Mouse (Mus musculus): ENCODE measurements around the gene Gm28042. TPM values are rescaled to one million over a fixed set of nuclear protein-coding genes. Genes with fewer than 3 reads are reported as not detected.

The Gm28042 gene
- 2.5 and 2.9 TPM in 2 replicates for polyA plus RNA-seq (2014; fragmentation: Nextera tagmentation; extraction: Ambion mirVana)

- 7% methylated on average over 33 of the region's 50 CpGs for WGBS
- Histone ChIP-seq H3K9ac (ENCODE audit: low read depth, low read length) (peak within 1 kb of the TSS; percentile 87), H3K4me3 (ENCODE audit: low read depth, low read length) (peak within 1 kb of the TSS; percentile 76), H3K9me3 (ENCODE audit: control insufficient read depth, low read length) (no peaks in the 10 kb centered on the region), H3K27me3 (replicated peaks; ENCODE audit: control insufficient read depth, insufficient read depth, low read length) (no peaks in the 10 kb centered on the region), H3K4me2 (ENCODE audit: low read depth, low read length) (peak within 1 kb of the TSS; percentile 65), H3K27ac (replicated peaks; ENCODE audit: low read depth, low read length) (peak within 1 kb of the TSS; percentile 92), H3K36me3 (ENCODE audit: control insufficient read depth, insufficient read depth, low read length) (peaks cover 61% of the 10 kb centered on the region), H3K4me1 (ENCODE audit: control insufficient read depth, insufficient read depth, low read length) (peaks cover 13% of the 10 kb centered on the region)
- DNase-seq (ENCODE audit: low spot score) (peak; percentile 95), ATAC-seq (ENCODE audit: low read depth) (peak; percentile 92)
These were observed at the start of gene Gm28042, which contains the start of gene Jmjd7 for GRCm38 (mm10) chr2:120026984-120027949. Gene Gm28042 (plus strand): TSS chr2:120027493. Gene Jmjd7 (plus strand): TSS chr2:120027483.

- Histone ChIP-seq H3K4me2 (ENCODE audit: low read depth, low read length) (no peak overlapping the region), H3K9ac (ENCODE audit: low read depth, low read length) (no peak overlapping the region), H3K36me3 (ENCODE audit: control insufficient read depth, insufficient read depth, low read length) (peaks cover 5% of the 10 kb centered on the region; the same call in 1 of the 2 replicates), H3K9me3 (ENCODE audit: control insufficient read depth, low read length) (no peaks in the 10 kb centered on the region), H3K4me1 (ENCODE audit: control insufficient read depth, insufficient read depth, low read length) (no peaks in the 10 kb centered on the region), H3K4me3 (ENCODE audit: low read depth, low read length) (no peak overlapping the region), H3K27me3 (replicated peaks; ENCODE audit: control insufficient read depth, insufficient read depth, low read length) (no peaks in the 10 kb centered on the region), H3K27ac (replicated peaks; ENCODE audit: low read depth, low read length) (no peak overlapping the region)
- 83% methylated on average over 7 of the region's 7 CpGs for WGBS
- DNase-seq (ENCODE audit: low spot score) (no peak), ATAC-seq (ENCODE audit: low read depth) (no peak)
These were observed 46.8 kb upstream of the Gm28042 start for GRCm38 (mm10) chr2:119980343-119980986.

GRCm38 (mm10) chr2:119981631-119982030 is 45.7 kb upstream of the Gm28042 start:
- Histone ChIP-seq H3K27me3 (replicated peaks; ENCODE audit: control insufficient read depth, insufficient read depth, low read length) (no peaks in the 10 kb centered on the region), H3K4me2 (ENCODE audit: low read depth, low read length) (no peak overlapping the region), H3K4me1 (ENCODE audit: control insufficient read depth, insufficient read depth, low read length) (no peaks in the 10 kb centered on the region), H3K9ac (ENCODE audit: low read depth, low read length) (no peak overlapping the region), H3K27ac (replicated peaks; ENCODE audit: low read depth, low read length) (no peak overlapping the region), H3K36me3 (ENCODE audit: control insufficient read depth, insufficient read depth, low read length) (peaks cover 5% of the 10 kb centered on the region; the same call in 1 of the 2 replicates), H3K4me3 (ENCODE audit: low read depth, low read length) (no peak overlapping the region), H3K9me3 (ENCODE audit: control insufficient read depth, low read length) (no peaks in the 10 kb centered on the region)
- ATAC-seq (ENCODE audit: low read depth) (no peak), DNase-seq (ENCODE audit: low spot score) (peak; percentile 29)
- WGBS = 41% methylated on average over 2 of the region's 2 CpGs

GRCm38 (mm10) chr2:119985871-119986270 is 41.4 kb upstream of the Gm28042 start:
- DNase-seq (ENCODE audit: low spot score) = no peak

GRCm38 (mm10) chr2:119986369-119986768 is 40.9 kb upstream of the Gm28042 start:
- no peak overlapping the region for H3K9ac ChIP-seq (ENCODE audit: low read depth, low read length)
- DNase-seq (ENCODE audit: low spot score) = no peak
- H3K4me3 ChIP-seq (ENCODE audit: low read depth, low read length) = no peak overlapping the region

More at GRCm38 (mm10) chr2:119985871-119986270, 41.4 kb upstream of the Gm28042 start:
- no peak overlapping the region for H3K4me3 ChIP-seq (ENCODE audit: low read depth, low read length)
- no peak for ATAC-seq (ENCODE audit: low read depth)
- no peak overlapping the region for H3K27ac ChIP-seq (replicated peaks; ENCODE audit: low read depth, low read length)
- no peaks in the 10 kb centered on the region for H3K27me3 ChIP-seq (replicated peaks; ENCODE audit: control insufficient read depth, insufficient read depth, low read length)
- WGBS = 85% methylated on average over 8 of the region's 8 CpGs
- H3K36me3 ChIP-seq (ENCODE audit: control insufficient read depth, insufficient read depth, low read length) = peaks cover 5% of the 10 kb centered on the region
- H3K9me3 ChIP-seq (ENCODE audit: control insufficient read depth, low read length) = no peaks in the 10 kb centered on the region
- no peak overlapping the region for H3K4me2 ChIP-seq (ENCODE audit: low read depth, low read length)
- no peak overlapping the region for H3K9ac ChIP-seq (ENCODE audit: low read depth, low read length)
- peaks cover 5% of the 10 kb centered on the region; the same call in 1 of the 2 replicates for H3K4me1 ChIP-seq (ENCODE audit: control insufficient read depth, insufficient read depth, low read length)

GRCm38 (mm10) chr2:119987441-119987840 is 39.9 kb upstream of the Gm28042 start:
- Histone ChIP-seq H3K4me2 (ENCODE audit: low read depth, low read length) (no peak overlapping the region), H3K27ac (replicated peaks; ENCODE audit: low read depth, low read length) (no peak overlapping the region), H3K4me3 (ENCODE audit: low read depth, low read length) (no peak overlapping the region), H3K36me3 (ENCODE audit: control insufficient read depth, insufficient read depth, low read length) (peaks cover under 1% of the 10 kb centered on the region; the same call in 1 of the 2 replicates), H3K4me1 (ENCODE audit: control insufficient read depth, insufficient read depth, low read length) (peaks cover 5% of the 10 kb centered on the region; the same call in 1 of the 2 replicates), H3K27me3 (replicated peaks; ENCODE audit: control insufficient read depth, insufficient read depth, low read length) (no peaks in the 10 kb centered on the region), H3K9ac (ENCODE audit: low read depth, low read length) (no peak overlapping the region), H3K9me3 (ENCODE audit: control insufficient read depth, low read length) (no peaks in the 10 kb centered on the region)
- DNase-seq (ENCODE audit: low spot score) (no peak), ATAC-seq (ENCODE audit: low read depth) (no peak)
- WGBS = 98% methylated on average over 2 of the region's 2 CpGs

More at GRCm38 (mm10) chr2:119986369-119986768, 40.9 kb upstream of the Gm28042 start:
- Histone ChIP-seq H3K36me3 (ENCODE audit: control insufficient read depth, insufficient read depth, low read length) (peaks cover 5% of the 10 kb centered on the region), H3K4me2 (ENCODE audit: low read depth, low read length) (no peak overlapping the region), H3K4me1 (ENCODE audit: control insufficient read depth, insufficient read depth, low read length) (peaks cover 5% of the 10 kb centered on the region; the same call in 1 of the 2 replicates), H3K27ac (replicated peaks; ENCODE audit: low read depth, low read length) (no peak overlapping the region), H3K27me3 (replicated peaks; ENCODE audit: control insufficient read depth, insufficient read depth, low read length) (no peaks in the 10 kb centered on the region), H3K9me3 (ENCODE audit: control insufficient read depth, low read length) (no peaks in the 10 kb centered on the region)
- 81% methylated on average over 6 of the region's 6 CpGs for WGBS
- no peak for ATAC-seq (ENCODE audit: low read depth)

- H3K36me3 ChIP-seq (ENCODE audit: control insufficient read depth, insufficient read depth, low read length) = no peaks in the 10 kb centered on the region; the same call in 1 of the 2 replicates
- 75% methylated on average over 4 of the region's 4 CpGs for WGBS
These were observed 38.3 kb upstream of the Gm28042 start for GRCm38 (mm10) chr2:119988952-119989351.

GRCm38 (mm10) chr2:119990881-119991280 is 36.4 kb upstream of the Gm28042 start:
- H3K4me2 ChIP-seq (ENCODE audit: low read depth, low read length) = no peak overlapping the region
- no peak for DNase-seq (ENCODE audit: low spot score)
- 69% methylated on average over 6 of the region's 6 CpGs for WGBS
- no peak overlapping the region for H3K9ac ChIP-seq (ENCODE audit: low read depth, low read length)
- ATAC-seq (ENCODE audit: low read depth) = no peak
- H3K27me3 ChIP-seq (replicated peaks; ENCODE audit: control insufficient read depth, insufficient read depth, low read length) = no peaks in the 10 kb centered on the region
- no peaks in the 10 kb centered on the region for H3K9me3 ChIP-seq (ENCODE audit: control insufficient read depth, low read length)
- no peak overlapping the region for H3K27ac ChIP-seq (replicated peaks; ENCODE audit: low read depth, low read length)
- H3K4me1 ChIP-seq (ENCODE audit: control insufficient read depth, insufficient read depth, low read length) = peaks cover 17% of the 10 kb centered on the region
- no peaks in the 10 kb centered on the region; the same call in 1 of the 2 replicates for H3K36me3 ChIP-seq (ENCODE audit: control insufficient read depth, insufficient read depth, low read length)
- H3K4me3 ChIP-seq (ENCODE audit: low read depth, low read length) = no peak overlapping the region

More at GRCm38 (mm10) chr2:119988952-119989351, 38.3 kb upstream of the Gm28042 start:
- Histone ChIP-seq H3K4me1 (ENCODE audit: control insufficient read depth, insufficient read depth, low read length) (peaks cover 6% of the 10 kb centered on the region; the same call in 1 of the 2 replicates), H3K4me2 (ENCODE audit: low read depth, low read length) (no peak overlapping the region), H3K4me3 (ENCODE audit: low read depth, low read length) (no peak overlapping the region), H3K9me3 (ENCODE audit: control insufficient read depth, low read length) (no peaks in the 10 kb centered on the region), H3K27me3 (replicated peaks; ENCODE audit: control insufficient read depth, insufficient read depth, low read length) (no peaks in the 10 kb centered on the region), H3K27ac (replicated peaks; ENCODE audit: low read depth, low read length) (no peak overlapping the region), H3K9ac (ENCODE audit: low read depth, low read length) (no peak overlapping the region)
- DNase-seq (ENCODE audit: low spot score) = no peak
- no peak for ATAC-seq (ENCODE audit: low read depth)
